Mouse (Mus musculus) kidney, embryonic 15.5 days (tissue): ENCODE data around the gene Pkd1l1. TPM values are rescaled to one million over a fixed set of nuclear protein-coding genes. Genes with fewer than 3 reads are reported as not detected.
A peak's percentile ranks its signal among the peaks of the same experiment; 100 is the strongest.

Experiments
- ATAC-seq: fragments of 200-750 bp; cut with Nextera tagmentation; replicated peaks from 2 replicates; pipeline ENCODE4 v1.8.0; 2017; ENCODE audit warnings: moderate TSS enrichment; ENCODE audit not compliant: low FRiP score
- H3K27ac ChIP-seq: fragments of 300-500 bp; sonication (generic); 2 replicates; pipeline ENCODE4 v1.5.1; 2015; ENCODE audit warnings: mild to moderate bottlenecking, inconsistent platforms
- H3K27me3 ChIP-seq: fragments of 300-500 bp; sonication (generic); 2 replicates; pipeline ENCODE4 v1.6.1; 2015; ENCODE audit warnings: inconsistent platforms
- H3K36me3 ChIP-seq: fragments of 300-500 bp; sonication (generic); 2 replicates; pipeline ENCODE4 v1.6.1; 2015; ENCODE audit warnings: inconsistent platforms
- H3K4me1 ChIP-seq: fragments of 300-500 bp; sonication (generic); 2 replicates; pipeline ENCODE4 v1.6.1; 2015; ENCODE audit warnings: inconsistent platforms
- H3K4me2 ChIP-seq: fragments of 300-500 bp; sonication (generic); 2 replicates; pipeline ENCODE4 v1.6.1; 2015; ENCODE audit warnings: moderate library complexity, mild to moderate bottlenecking, inconsistent platforms
- H3K4me3 ChIP-seq: fragments of 300-500 bp; sonication (generic); replicated peaks from 2 replicates; pipeline ENCODE4 v1.5.1; 2015; ENCODE audit warnings: mild to moderate bottlenecking, inconsistent platforms
- H3K9ac ChIP-seq: fragments of 300-500 bp; sonication (generic); 2 replicates; pipeline ENCODE4 v1.6.1; 2015; ENCODE audit warnings: mild to moderate bottlenecking, inconsistent platforms
- H3K9me3 ChIP-seq: fragments of 300-500 bp; sonication (generic); replicated peaks from 2 replicates; pipeline ENCODE4 v1.6.1; 2016; ENCODE audit warnings: inconsistent platforms
- WGBS: fragments of 180-500 bp; shearing (Covaris S2); methylation state at CpG from one replicate; pipeline ENCODE4 v1.1.7; 2015; ENCODE audit warnings: mixed read lengths; 5-methylcytosine and 5-hydroxymethylcytosine counted together
- polyA plus RNA-seq: library from polyadenylated mRNA; unstranded; fragments of >200 nt; fragmentation: Nextera tagmentation; extraction: Ambion mirVana; gene quantifications from 2 replicates; pipeline ENCODE4 v1.2.1, GENCODE M21; 2015

Gene Pkd1l1
- polyA plus RNA-seq, 1 experiment from 2014 or later = 0.21 TPM

DNA sequence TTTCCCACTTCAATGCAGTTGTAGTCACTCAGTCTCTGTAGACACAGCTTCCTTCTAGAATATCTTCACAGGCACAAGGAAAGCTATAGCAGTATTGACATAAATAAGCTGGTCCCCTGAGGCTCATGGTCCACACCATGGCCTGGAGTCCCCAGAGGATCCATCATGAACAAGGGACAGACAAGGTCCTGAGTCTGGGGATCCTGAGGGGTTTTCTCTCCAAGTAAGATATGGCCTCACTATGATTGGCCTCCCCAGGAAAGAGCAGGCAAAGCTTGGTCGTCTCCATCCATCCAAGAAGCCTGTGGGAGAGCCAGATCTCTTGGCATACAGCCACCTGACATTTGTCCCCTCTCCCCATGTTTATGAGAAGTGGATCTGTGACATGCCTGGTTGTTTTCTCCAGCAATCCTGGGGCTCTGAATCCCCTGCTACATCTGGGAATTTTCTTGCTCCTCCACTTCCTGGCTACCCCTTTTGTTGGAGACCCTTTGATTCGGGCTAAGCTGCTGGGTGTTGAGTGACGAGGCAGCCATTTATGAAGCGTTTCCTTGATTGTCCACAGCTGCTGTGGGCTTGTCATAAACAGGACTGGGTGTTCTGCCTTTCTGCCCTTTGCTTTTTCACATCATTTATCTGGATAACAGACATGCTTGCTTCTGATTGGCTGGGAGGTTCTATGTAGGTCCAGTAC lies 158.8 kb downstream of the Pkd1l1 start:
- H3K4me1 ChIP-seq = peaks cover 36% of the 10 kb centered on the region
- H3K9me3 ChIP-seq = peaks cover 3% of the 10 kb centered on the region
- H3K27me3 ChIP-seq = no peaks in the 10 kb centered on the region
- no peak overlapping the region for H3K4me2 ChIP-seq
- H3K9ac ChIP-seq = no peak overlapping the region
- H3K36me3 ChIP-seq = no peaks in the 10 kb centered on the region
- ATAC-seq = peak; percentile 85
- WGBS = 34% methylated on average over 4 of the region's 4 CpGs
- peak overlapping the region; percentile 83 for H3K27ac ChIP-seq
- H3K4me3 ChIP-seq = no peak overlapping the region

DNA sequence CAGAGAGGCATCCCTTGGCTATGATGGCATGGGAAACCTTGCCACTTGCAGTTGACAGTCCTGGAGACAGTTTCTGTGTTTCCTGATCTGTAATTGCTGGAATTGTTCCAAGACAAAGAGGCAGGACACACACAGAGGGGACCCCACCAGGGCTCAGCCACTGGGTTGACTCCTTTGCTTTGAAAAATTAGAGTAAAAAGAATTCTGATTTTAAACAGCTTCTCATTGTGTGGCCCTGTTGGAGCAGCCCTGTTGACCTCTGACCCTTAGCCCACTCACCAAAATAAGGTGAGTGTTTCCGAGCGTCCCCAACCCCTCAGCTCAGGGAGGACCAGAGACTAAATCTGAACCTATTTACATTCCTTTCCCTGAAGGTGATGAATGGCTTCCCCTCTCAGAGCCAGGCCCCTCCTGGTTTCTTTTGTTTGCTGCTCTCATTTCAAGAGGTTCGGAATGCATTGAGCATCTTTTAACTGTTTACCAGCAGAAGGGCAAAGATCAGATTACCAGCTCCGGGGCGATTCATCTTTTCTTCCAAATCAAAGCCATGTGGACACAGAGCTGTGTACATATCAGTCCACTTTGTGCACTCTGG lies 161.5 kb downstream of the Pkd1l1 start:
- Histone ChIP-seq H3K27me3 (no peaks in the 10 kb centered on the region), H3K4me1 (peaks cover 29% of the 10 kb centered on the region), H3K4me2 (no peak overlapping the region), H3K9me3 (no peaks in the 10 kb centered on the region), H3K4me3 (no peak overlapping the region), H3K36me3 (no peaks in the 10 kb centered on the region), H3K9ac (no peak overlapping the region), H3K27ac (peak overlapping the region; percentile 41; the same call in 1 of the 2 replicates)
- WGBS = 17% methylated on average over 5 of the region's 5 CpGs
- ATAC-seq = peak; percentile 36; the same call in 1 of the 2 replicates

DNA sequence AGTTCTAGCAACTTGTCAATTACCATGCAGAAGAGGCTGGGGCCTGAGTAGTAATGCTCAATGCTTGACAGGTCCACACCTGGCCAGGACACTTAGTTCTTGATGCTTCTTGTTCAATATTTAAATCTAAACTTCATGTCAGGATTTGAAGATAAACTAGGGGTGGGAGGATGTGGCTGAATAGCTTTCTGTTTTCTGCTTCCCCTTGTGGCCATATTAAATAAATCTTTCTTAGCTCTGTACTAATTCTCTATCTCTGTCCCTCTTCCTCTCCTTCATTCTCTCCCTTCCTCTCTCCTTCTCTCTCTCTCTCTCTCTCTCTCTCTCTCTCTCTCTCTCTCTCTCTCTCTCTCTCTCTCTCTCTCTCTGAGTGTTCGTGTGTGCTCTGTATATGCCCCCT lies 163.4 kb downstream of the Pkd1l1 start:
- no peak overlapping the region for H3K4me3 ChIP-seq
- no peaks in the 10 kb centered on the region for H3K27me3 ChIP-seq
- H3K4me2 ChIP-seq = no peak overlapping the region
- peaks cover 25% of the 10 kb centered on the region for H3K4me1 ChIP-seq
- ATAC-seq = no peak
- H3K9me3 ChIP-seq = no peaks in the 10 kb centered on the region
- no peak overlapping the region for H3K9ac ChIP-seq
- H3K27ac ChIP-seq = no peak overlapping the region
- no peaks in the 10 kb centered on the region for H3K36me3 ChIP-seq
- 56% methylated on average over 1 of the region's 1 CpGs for WGBS

- H3K9me3 ChIP-seq = no peaks in the 10 kb centered on the region
- H3K4me1 ChIP-seq = peaks cover 10% of the 10 kb centered on the region
- H3K4me3 ChIP-seq = no peak overlapping the region
- WGBS = 88% methylated on average over 4 of the region's 4 CpGs
- no peak overlapping the region for H3K9ac ChIP-seq
- H3K27me3 ChIP-seq = no peaks in the 10 kb centered on the region
- ATAC-seq = no peak
- no peak overlapping the region for H3K4me2 ChIP-seq
- H3K27ac ChIP-seq = no peak overlapping the region
- H3K36me3 ChIP-seq = no peaks in the 10 kb centered on the region
Measured at GRCm38 (mm10) chr11:8807009-8807408, 166.1 kb downstream of the Pkd1l1 start.

- H3K4me2 ChIP-seq = no peak overlapping the region
- no peak for ATAC-seq
- H3K27ac ChIP-seq = no peak overlapping the region
Measured at GRCm38 (mm10) chr11:8804178-8804577, 168.9 kb downstream of the Pkd1l1 start.

DNA sequence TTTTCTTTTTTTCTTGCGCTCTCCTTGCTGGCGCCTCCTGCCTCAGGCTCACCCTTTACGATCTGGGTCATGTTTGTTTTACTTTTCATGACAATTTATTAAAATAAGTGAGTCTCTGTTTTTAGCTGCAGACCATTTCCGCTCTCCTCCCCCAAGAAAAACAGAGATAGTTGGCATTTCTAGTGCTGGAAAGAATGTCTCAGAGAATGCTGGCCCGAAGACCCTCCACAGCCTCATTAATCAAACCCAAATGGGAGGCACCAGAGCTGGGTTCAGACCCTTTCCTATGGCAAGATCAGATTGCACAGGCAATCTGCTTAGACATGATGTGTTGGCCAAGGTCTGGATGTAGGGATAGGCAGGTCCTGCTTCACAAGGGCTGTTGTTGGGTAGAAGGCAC lies 175.6 kb downstream of the Pkd1l1 start:
- no peaks in the 10 kb centered on the region for H3K9me3 ChIP-seq
- peak overlapping the region; percentile 79 for H3K27ac ChIP-seq
- no peaks in the 10 kb centered on the region for H3K36me3 ChIP-seq
- H3K4me3 ChIP-seq = no peak overlapping the region
- H3K4me1 ChIP-seq = peaks cover 40% of the 10 kb centered on the region
- peak; percentile 38; the same call in 1 of the 2 replicates for ATAC-seq
- H3K4me2 ChIP-seq = no peak overlapping the region
- no peak overlapping the region for H3K9ac ChIP-seq
- 12% methylated on average over 5 of the region's 5 CpGs for WGBS
- no peaks in the 10 kb centered on the region for H3K27me3 ChIP-seq

More at GRCm38 (mm10) chr11:8804178-8804577, 168.9 kb downstream of the Pkd1l1 start:
- H3K4me3 ChIP-seq = no peak overlapping the region
- WGBS = 89% methylated on average over 3 of the region's 3 CpGs
- no peaks in the 10 kb centered on the region for H3K36me3 ChIP-seq
- H3K9ac ChIP-seq = no peak overlapping the region
- no peaks in the 10 kb centered on the region for H3K9me3 ChIP-seq
- peaks cover 5% of the 10 kb centered on the region; the same call in 1 of the 2 replicates for H3K4me1 ChIP-seq
- H3K27me3 ChIP-seq = no peaks in the 10 kb centered on the region

DNA sequence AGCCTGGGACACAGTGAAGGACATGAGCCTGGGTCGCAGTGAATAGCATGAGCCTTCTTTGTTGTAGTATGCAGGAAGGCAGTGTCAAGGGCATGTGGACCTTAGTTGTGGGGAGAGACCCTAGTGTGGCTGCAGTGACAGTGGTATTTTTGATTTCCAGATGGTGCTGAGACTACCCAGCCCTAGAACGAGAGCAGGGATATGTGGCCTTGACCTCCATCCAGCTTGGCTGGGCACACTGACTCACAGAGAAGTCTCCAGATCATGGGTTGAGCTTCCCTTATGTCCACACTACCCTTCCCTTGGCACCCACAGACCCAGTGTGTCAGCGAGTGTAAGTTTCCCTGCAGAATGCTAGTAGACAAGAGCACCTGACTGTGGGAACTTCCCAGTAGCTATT lies 178.0 kb downstream of the Pkd1l1 start:
- Histone ChIP-seq H3K4me1 (peaks cover 61% of the 10 kb centered on the region), H3K27me3 (no peaks in the 10 kb centered on the region), H3K9ac (no peak overlapping the region), H3K4me2 (no peak overlapping the region), H3K9me3 (no peaks in the 10 kb centered on the region), H3K36me3 (no peaks in the 10 kb centered on the region), H3K4me3 (no peak overlapping the region), H3K27ac (no peak overlapping the region)
- 87% methylated on average over 3 of the region's 3 CpGs for WGBS
- ATAC-seq = no peak

DNA sequence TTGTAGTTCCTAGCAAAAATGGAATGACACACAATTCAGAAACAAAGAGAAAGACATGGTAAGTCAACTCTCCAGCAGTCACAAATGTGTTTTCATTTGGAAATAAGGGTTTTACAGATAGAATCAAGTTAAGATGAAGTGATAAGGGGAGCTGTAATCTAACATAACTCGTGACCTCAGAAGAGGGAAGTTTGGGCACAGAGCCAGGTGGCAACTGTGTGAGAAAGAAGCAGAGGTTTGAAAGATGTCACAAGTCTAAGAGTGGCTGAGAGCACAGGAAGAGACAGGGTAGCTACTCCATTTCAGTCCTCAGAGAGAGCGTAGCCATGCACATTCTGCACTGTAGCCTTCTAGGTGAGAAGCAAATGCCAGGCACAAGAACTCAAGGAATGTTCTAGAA lies 180.9 kb downstream of the Pkd1l1 start:
- Histone ChIP-seq H3K27ac (no peak overlapping the region), H3K9me3 (no peaks in the 10 kb centered on the region), H3K4me3 (no peak overlapping the region), H3K4me2 (no peak overlapping the region), H3K36me3 (no peaks in the 10 kb centered on the region), H3K9ac (no peak overlapping the region), H3K27me3 (no peaks in the 10 kb centered on the region), H3K4me1 (peaks cover 56% of the 10 kb centered on the region)
- no peak for ATAC-seq
- WGBS = 68% methylated on average over 2 of the region's 2 CpGs

- no peaks in the 10 kb centered on the region for H3K9me3 ChIP-seq
- no peak for ATAC-seq
- no peak overlapping the region for H3K27ac ChIP-seq
- no peak overlapping the region for H3K9ac ChIP-seq
- 53% methylated on average over 5 of the region's 5 CpGs for WGBS
- no peaks in the 10 kb centered on the region for H3K36me3 ChIP-seq
- peaks cover 47% of the 10 kb centered on the region for H3K4me1 ChIP-seq
- H3K4me2 ChIP-seq = no peak overlapping the region
- H3K4me3 ChIP-seq = no peak overlapping the region
- no peaks in the 10 kb centered on the region for H3K27me3 ChIP-seq
Measured at GRCm38 (mm10) chr11:8789186-8789585, 183.9 kb downstream of the Pkd1l1 start.

DNA sequence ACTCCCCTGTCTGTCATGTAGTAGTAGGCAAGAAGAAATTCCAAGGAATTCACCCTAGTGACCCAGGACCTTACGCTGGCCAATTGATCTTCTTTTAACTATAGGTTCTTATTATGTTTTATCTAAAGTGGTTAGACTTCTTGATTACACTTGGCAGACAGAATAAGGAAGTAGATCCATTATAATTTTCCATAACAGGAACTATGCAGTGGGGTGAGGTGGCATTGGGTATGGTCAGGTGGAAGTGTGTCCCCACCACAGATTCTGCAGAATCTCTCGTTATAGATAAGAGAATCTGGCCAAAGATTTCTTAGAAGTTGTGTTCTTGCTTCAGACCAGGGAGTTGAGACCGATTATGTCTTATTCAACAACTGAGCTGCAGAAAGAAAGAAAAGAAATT lies 185.5 kb downstream of the Pkd1l1 start:
- H3K27ac ChIP-seq = no peak overlapping the region
- no peak for ATAC-seq
- WGBS = 75% methylated on average over 3 of the region's 3 CpGs
- no peak overlapping the region for H3K4me2 ChIP-seq
- peaks cover 48% of the 10 kb centered on the region for H3K4me1 ChIP-seq
- H3K9ac ChIP-seq = no peak overlapping the region
- no peaks in the 10 kb centered on the region for H3K27me3 ChIP-seq
- no peaks in the 10 kb centered on the region for H3K9me3 ChIP-seq
- no peak overlapping the region for H3K4me3 ChIP-seq
- no peaks in the 10 kb centered on the region for H3K36me3 ChIP-seq

DNA sequence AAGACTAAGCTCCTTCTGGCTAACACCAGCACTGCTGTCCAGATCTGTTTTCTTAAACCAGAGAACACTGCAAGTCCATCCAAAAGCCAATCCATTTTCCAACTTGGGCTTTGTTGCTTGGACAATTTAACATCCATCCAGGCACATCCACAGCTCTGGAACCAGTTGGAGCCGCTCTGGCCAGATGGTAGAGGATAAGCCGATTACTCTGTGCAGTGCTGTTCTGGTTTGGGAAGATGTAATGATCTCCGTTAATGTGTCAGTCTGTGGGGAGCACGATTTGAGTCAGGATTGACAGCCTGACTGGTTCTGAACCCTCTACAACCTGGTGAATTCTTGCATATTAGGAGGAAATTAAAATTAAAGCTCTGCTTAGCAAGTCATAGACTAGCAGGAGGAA lies 188.7 kb downstream of the Pkd1l1 start:
- Histone ChIP-seq H3K9ac (no peak overlapping the region), H3K27ac (0 out of 2 replicates have a peak overlapping the region, but pooled peaks have one; percentile 28), H3K36me3 (no peaks in the 10 kb centered on the region), H3K27me3 (no peaks in the 10 kb centered on the region), H3K4me3 (no peak overlapping the region), H3K9me3 (no peaks in the 10 kb centered on the region), H3K4me1 (peaks cover 46% of the 10 kb centered on the region), H3K4me2 (no peak overlapping the region)
- no peak; the same call in 1 of the 2 replicates for ATAC-seq
- WGBS = 76% methylated on average over 4 of the region's 4 CpGs

GRCm38 (mm10) chr11:8782141-8782465 lies 191.0 kb downstream of the Pkd1l1 start:
- ATAC-seq = no peak
- no peak overlapping the region for H3K4me3 ChIP-seq
- H3K36me3 ChIP-seq = no peaks in the 10 kb centered on the region
- H3K4me2 ChIP-seq = no peak overlapping the region
- no peaks in the 10 kb centered on the region for H3K9me3 ChIP-seq
- 61% methylated on average over 3 of the region's 3 CpGs for WGBS
- H3K27ac ChIP-seq = peak overlapping the region; percentile 83
- no peaks in the 10 kb centered on the region for H3K27me3 ChIP-seq
- H3K4me1 ChIP-seq = peaks cover 37% of the 10 kb centered on the region
- no peak overlapping the region for H3K9ac ChIP-seq
